Mouse (Mus musculus) thymus, adult 18-20 months (tissue): ENCODE results near the gene Esrrg.

Experiments used
- DNase-seq, 2 experiments: peaks; one replicate each; pipeline ENCODE4 v3.0.0; 2022; ENCODE audit warnings: mixed read lengths in 2 of 2

Gene Esrrg

DNA sequence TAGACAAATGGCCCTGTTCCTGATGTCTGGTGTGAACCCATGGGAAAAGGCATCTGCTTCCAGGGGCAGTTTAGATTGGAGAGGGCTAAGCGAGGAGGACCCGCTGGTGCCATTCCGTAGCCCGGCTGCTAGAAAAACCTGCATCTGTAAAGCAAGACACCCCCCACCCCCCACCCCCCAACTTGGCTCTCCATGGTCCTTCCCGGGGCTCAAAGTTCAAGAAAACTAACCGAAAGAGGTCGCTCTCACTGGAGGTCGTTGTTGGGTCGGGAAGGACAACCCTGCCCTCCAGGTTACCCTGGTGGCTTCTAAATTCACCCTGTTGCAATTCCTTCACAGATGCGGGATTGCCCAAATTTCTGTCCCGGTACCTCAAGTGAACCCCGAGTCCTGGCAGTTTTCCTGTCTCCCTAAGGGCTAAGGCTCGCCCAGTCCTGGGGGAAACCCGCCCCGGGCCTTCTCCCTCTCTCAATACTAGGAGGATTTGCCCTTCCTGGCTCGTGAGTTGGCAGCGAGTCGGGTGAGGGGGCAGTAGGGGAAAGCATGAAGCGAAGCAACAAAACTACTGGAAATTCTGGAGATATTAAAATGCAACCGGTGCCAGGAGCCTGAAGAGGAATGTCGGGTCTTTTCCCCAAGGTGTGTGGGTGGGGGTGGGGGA, at the start of gene Esrrg:
Gene Esrrg (plus strand): TSS at position 531 of the 661 bp plus-strand sequence.
- DNase-seq, result no peak

DNA sequence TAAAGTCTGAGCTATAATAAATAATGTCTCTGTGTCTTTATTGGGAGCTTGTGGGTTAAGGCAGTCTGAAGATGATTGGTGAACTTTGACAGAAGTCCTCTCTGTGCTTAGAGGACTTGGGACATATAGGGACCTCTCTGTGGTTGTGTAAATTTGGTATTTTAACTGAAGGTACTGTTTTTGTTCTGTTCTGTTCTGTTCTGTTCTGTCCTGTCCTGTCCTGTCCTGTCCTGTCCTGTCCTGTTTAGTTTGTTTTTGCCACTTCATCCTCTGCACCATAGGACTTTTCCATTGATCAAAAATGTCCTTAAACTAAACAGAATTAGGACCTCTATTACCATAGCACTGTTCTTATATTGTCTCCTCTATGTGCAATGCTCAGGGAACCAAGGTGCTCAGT, 24.6 kb upstream of the Esrrg start:
- no peak for DNase-seq

DNA sequence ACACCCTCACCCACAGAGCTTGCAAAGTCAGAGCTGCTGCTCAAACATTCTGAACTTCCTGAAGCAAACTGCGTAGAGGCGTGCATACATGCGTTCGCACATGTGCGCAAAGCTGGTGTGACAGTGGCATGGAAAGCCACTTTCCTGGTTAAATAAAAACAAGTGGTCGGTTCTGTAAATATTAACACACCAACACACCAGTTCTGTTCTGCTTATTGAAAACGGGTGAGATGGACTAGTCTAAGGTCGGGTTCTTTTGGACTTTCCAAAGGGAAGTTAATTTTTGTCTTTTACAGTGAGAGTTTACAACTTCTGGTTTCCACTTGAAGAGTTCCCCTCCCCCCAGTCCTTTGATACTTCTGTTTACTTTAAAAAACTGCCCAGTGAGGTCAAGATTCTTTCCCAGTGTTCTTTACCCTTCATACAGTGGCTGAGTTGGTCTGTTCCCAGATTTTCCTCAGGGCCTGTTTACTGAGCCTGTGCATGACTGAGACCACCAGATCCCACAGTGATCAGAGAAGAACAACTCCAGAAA, 22.0 kb upstream of the Esrrg start:
- no peak for DNase-seq

DNA sequence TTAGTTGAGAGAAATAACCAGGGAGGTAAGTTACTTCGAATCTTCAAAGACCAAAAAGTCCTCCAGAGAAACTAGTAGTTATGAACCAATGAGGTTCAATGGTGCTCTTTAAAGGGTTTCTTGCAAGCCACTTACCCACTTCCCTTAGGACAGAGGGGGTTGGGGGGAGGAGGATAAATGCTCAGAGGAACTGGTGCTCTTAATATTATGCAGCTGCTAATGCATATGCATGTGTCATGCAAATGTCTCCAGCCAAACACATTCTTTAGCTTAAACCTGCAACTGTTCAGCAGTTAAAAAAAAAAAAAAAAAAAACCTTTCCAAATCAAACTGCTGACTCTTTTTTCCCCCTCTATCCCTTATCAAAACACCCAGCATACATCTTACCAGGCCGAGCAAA, 5.6 kb upstream of the Esrrg start:
- DNase-seq, result no peak

DNA sequence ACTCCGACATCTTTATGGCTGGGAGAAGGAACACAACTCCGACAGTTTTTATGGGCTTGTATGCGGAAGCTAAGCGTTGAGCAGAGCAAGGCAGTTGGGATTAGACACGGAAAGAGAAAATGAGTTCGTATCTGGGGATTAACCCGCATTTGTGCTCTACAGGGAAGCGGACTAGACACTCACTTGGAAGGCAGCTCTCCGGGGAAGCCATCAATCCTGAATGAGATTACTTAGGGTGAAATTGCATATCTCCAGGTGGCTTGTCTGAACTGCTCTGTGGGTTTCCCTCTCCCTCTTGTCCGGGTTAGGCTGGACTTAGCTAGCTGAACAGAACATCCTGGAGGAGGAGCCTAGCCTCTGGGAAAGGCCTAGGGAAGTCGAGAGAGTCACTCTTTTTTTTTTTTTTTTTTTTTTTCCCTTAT, 4.5 kb upstream of the Esrrg start:
- no peak for DNase-seq

DNA sequence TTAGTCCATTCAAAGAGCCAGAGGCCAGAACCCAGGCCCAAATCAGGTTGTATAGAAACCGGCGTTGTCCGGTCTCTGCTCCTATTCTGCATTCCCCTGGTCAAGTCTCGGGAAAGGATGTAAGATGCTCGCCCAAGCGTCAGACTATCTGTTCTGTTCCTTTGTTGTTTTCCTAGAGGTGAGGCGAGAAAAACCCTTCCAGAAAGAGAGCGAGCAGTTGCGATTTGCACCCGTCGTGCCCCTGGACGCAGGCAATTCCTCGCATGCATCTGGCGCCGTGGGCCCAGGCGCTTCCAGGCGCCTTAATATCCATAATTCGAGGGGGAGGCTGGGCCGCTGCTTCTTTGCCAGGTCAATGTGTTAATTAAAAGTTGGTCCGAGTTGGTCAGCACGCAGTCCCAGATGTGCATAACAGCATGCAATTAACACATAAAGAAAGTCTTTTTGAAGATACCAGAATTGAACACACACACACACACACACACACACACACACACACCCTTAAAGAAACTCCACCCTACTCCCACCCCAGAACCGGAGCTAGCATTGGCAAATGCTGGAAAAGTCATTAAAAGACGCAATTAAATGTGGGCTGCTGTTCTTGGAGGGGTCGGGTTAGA, 3.8 kb upstream of the Esrrg start:
- no peak for DNase-seq

DNA sequence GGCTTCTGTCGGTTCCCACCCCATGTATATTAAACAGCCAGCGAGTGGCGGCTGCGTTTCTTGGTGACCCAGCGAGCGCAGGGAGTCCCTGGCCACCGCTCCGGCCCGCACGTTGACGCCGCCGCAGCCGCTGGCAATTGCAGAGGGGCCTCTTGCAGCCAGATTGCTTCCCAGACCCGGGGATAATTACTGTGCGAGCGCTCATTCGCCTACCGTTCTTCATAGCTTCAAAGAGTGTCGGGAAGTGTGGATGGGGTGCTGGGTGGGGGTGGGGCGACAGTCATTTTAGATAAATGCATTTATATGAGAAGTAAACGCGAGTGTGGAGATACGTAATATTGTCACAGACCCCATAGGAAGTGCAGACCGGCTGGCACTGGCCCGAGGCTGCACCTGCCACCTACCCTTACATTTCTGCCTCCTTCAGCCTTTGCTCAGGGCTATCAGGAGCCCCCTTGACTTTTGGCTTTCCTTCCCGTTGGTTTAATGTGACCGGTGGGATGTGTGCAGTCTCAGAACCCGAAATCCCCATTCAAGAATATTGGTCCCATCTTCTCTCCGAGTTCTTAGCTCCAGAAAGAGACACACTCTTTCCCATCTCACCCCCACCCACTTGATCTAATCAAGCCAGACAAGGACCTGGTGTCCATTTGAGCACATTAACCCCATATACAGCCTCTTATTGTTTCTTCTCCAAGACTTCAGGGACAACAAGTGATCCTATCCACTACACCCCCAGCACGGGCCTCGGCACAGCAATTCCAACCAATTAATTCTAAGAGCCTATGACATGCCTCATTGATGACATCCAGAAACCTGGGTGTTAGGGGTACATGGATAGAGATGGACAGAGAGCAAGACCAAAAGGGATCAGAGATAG, 3.0 kb upstream of the Esrrg start:
- no peak for DNase-seq

DNA sequence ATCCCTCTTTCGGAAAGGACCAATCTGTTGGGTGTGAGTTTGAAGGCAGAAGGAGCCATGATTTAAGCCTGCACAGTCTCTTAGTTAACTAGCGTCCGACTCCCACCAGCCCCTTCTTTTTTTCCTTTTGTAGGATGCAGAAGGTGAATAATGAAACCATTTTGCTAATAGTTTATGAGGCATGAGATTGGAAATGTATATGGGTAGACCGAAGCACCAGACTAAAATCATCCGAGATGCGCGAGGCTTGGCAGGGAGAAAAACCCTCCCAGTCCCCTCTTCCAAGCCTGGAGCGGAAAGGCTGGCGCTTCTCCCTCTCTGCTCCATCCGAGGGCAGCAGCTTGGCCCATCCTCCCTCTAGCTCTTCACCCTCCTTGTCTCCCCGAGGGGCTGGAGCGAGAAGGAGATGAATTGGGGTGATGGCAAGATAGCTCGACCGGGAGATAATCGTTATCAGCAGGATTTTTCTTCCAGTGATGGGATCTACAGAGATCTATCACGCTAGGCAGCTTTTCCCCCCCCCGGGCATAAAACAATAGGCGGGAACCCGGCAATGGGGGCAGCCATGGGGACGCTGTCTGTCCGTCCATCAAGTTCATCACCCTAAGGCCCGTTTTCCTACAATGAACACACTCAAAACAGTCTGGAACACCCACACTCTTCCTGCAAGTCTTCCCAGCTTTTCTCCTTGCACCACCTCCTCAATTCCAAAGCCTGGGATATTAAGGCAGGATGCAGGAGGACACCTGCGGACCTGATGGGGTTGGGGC, 2.1 kb upstream of the Esrrg start:
- DNase-seq, result no peak

DNA sequence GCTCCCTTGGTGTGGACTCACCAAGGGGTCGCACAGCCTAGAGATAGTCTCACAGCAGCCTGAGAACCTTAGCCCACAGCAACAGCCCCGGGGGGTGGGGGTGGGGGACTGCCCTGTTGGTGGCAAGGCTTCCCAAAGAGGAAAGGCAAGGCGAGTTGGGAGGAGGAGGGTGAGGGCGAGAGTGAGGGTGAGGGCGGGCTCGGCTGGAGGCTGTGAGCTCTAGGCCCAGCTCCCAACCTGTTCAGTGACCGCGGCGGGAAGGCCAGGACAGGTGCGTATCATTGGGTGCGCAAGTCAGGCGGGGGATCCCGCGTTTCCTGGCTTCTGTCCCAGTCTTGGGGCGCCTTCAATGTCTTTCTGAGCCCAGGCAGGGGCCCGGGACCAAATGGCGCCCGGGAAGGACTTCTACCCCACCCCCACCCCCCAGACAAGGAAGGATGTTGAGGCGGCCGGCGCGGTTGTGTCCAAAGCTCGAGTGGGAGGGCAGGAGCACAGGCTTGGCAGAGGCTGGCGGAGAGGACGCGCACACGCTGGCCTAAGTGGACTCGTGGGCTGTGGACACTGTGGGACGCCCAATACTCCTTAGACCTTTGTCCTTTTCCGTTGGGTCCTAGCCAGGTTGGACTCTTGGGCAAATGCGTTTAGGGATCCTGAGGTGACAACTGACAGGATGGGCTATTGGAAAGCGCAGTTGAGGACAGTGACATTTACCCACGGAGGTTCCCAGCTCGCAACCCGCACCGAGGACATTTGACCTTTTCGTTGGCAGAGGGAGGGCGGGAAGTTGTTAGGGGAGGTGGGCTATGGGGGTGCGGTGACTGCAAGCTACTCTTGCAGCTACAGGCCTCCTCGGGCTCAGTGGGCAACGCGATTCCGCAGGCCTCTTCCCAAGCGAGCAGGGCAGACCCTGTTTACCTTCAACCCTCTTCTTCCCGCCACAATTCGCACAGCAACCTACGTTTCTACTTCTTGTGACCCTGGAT, 1.2 kb upstream of the Esrrg start:
- DNase-seq, result no peak

DNA sequence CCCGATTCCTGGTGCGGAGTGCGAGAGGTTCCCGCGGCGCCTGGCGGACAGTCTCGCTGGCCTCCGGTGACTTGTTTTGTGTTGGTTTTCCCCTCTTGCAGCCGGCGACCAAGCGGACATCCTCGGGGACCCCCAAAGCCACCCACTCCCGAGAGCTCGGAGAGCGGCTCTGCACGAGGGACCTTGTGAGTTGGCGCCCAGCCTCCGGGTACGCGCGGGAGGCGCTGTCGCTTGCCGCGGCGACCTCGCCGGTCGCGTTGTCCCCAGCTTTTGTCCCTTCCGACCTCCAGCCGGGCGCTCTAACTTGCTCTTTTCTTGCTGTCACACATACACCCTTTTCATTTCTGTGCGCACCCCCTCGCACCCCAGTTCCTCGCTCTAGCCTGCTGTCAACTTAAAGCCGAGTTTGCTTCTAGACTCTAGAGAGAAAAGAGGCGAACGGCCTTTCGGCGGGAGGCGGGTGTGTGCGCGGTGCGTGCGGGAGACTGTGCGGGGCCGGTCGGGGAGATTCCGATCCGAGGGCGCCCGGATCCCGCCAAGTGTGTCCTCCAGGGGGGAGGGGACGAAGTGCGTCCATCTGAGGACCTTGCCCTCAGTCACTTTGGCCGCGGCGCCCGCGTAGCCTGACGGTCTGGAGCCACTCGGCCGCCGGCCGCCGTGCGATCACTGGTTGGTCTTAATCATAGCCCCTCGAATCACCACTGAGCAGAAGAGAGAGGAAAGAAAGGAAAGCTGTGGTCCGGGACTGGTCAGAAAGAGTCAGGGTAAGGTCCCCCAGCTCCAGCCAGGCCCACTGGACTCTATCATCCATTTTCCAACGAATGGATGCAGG, 646 bp downstream of the Esrrg start:
- DNase-seq, result no peak

DNA sequence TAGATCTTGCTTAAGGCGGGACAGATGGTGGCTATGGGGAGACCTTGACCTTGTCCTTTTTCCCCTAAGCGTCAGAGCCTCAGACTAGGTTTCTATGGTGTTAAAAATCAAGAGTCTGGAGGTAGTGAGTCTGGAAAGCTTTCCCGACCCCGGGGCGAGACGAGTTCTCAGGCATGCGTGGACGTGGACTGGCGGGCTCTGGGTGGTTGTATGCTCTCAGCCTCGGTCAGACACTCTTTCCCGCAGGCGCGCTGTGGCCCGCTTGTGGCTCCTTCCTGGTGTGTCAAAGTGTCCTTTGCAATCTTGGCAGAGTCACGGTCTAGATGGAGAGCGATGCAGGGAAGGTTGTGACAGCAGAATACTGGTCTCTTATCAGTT, 1.3 kb downstream of the Esrrg start:
- no peak for DNase-seq

DNA sequence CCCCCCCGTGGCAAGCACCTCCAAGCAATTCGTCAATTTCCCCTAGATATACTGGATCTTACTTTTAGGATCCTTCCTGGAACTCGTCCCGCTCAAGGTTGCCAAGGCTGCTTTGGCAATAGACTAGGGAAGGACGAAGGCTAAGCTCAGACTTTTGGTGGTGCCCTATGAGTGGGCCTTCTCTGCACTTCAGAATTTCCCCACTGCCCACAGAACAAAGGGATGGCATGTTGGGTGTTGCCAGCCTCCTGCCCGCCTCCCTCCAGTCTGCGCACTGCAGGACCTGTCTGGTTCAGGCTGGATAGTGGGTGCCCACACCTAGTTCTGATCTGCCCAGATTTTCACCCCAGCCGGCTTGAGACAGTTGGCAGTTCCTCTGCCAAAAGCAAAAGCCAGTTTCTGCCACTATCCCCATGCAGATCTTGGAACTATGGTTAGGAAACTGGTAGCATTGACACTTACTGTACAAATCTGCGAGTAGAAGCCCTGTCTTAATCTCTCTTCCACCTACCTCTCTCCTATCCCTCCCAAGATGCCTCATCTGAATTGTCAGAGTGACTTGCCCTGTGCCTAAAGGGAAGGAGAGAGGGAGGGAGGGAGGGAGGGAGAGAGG, 1.9 kb downstream of the Esrrg start:
- DNase-seq, result no peak

DNA sequence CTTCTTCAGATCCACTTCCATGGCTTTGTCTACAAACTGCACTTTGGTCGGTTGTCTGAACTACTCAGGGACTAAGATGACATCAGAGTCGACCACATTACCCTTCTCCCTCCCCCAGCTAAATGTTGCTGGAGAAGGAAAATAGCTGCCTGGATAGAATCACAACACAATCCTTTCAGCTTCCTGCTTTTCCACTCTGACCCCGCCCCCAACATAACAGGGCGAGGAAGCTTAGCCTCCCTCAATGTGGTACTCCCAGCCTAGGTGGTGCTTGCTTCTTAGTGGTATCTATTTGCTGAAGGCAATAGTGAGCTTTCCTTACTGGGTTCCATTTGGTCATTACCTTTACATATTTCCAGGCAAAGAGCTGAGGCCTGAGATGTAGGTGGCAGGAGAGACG, 3.3 kb downstream of the Esrrg start:
- DNase-seq, result no peak

DNA sequence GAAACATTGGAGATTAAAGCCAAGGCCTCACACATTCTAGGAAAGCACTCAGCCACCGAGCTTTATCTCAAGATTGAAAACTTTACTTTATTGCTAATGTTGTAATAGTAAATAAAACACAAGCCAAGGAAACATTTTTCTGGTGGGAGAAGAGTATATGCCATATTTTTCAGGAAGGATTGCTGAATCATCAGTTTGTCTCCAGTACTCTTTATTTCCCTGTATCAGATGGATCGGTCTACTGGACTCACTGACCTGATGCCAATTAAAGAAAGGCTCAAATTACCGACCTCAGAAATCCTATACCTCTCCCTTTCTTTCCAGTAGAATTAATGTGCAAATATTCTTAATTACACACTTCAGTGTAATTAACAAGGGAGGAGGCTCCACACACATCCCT, 4.7 kb downstream of the Esrrg start:
- no peak for DNase-seq

DNA sequence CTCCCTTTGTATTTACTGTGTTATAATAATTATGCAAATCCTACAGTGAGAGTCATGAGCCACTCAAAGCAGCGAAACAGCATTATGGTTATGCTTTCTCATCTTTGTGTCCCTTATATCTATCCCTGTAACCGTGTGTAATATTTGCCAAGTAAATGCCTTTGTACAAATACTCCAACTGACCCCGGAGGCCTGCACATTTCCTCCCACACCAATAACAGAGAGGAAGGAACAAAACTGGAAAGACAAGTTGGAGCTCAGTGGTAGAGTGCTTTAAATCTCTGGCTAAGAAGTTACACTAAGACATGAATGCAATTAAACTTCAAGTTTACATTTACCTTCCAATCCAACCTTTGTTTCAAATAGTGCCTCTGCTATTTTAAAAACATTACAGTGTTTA, 15.4 kb downstream of the Esrrg start:
- DNase-seq, result no peak

DNA sequence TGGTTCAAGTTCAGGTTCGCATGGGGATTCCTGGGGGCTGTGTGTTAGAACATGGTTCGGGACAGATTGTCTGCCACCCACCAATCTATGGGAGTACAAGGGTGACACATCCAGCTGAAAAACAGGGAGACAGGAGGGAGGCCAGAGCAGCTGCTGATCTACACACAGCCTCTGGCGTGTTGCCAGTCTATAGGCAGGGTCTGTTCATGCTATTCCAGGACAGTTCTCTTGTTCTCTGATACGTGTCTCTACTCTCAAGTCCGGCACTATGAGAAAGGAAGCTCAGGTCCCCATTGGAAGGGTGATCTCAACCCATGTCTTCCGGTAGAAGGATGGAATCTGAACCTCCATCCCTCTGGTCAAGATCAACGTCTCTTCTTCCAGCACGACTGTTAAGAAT, 21.8 kb downstream of the Esrrg start:
- DNase-seq, result no peak

DNA sequence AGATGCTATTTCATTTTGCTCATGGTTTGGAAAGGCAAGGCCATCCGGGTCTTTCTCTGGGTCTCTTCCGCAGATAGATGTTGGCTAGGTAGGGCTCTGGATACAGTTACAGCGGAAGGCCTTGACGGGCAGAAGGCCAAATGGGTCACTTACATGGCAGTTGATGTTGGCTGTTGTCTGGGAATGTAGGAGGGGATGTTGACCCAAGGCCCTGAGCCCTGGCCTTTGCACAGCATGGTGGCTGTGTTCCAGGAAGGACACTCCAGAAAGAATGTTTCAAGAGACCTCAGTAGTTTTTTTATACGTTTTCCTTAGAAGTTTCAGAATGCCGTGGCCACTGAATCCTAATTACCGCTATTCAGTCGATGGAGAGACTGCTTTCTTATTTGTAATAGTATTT, 22.9 kb downstream of the Esrrg start:
- DNase-seq, result no peak

DNA sequence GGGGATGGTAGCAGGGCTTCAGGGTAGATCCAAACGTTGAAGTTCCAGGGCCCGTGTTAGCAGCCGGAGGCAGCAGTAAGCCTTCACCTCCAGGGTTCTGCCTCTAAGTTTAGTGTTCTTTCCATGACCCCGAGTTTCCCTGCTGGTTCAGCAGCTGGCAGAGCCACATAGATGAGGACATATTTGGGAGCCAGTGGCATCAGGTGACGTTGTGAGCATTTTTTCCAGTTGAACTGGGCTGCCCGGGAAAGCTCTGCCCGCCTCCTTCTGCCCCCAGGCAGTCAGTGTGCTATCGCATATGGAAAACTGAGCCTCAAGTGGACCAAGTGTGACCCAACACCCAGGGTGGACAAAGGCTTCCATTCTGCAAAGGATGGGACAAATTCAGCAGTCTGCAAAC, 36.7 kb downstream of the Esrrg start:
- no peak for DNase-seq

DNA sequence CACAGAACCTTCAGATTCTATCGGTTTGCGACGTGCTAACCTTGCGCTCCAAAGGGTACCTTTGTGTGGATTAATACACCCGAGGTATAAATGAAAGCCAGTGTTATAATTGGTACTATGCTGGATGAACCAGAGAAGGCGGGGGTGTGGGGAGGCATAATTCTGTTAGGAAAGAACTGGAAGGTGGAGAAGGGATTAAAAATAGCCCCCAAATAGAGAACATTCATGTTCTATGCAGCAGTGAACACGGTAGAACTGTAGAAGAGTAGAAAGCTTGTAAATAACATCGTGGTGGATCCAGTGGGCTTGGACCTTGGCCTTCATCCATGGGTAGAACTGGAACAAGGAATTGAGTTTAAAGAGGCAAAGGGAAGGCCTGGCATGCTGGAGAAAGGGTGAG, 40.0 kb downstream of the Esrrg start:
- no peak for DNase-seq

DNA sequence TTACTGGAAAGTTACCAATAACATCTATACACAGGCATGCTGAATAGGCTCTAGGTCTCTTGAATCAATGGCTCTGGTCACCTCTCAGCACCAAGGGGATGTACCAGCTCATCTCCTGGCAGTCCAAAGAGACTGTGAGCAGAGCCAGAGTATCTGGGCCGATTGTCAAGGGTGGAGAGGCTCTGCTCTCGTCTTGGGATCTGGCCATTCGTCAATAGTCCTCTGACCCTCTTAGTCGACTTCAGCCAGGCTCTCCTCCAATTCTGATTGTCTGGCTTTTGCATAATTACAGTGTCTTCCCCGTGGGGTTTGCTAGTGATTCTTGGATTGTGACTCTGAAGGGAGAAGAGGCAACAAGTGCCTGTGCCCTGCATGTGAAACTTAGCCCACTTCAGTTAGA, 41.3 kb downstream of the Esrrg start:
- DNase-seq, result no peak
